Mouse (Mus musculus) spleen, adult 12 weeks (tissue): Measurements from ENCODE around the gene Tbc1d5.
"Not testable (repeated sequence)": the region's sequence is repeated elsewhere in the genome, so short reads cannot be mapped to it uniquely, and the experiment has no call there.

ENCODE experiments used
- DNase-seq: peaks from one replicate; pipeline ENCODE4 v3.0.0; 2022; ENCODE audit warnings: low spot score

Tbc1d5 gene

GRCm38 (mm10) chr17:50741386-50741785 lies 437.8 kb downstream of the Tbc1d5 start:
- no peak for DNase-seq

- no peak for DNase-seq
Measured at GRCm38 (mm10) chr17:50740804-50741203, 438.3 kb downstream of the Tbc1d5 start.

GRCm38 (mm10) chr17:50738476-50738875 lies 440.7 kb downstream of the Tbc1d5 start:
- DNase-seq: no peak

DNA sequence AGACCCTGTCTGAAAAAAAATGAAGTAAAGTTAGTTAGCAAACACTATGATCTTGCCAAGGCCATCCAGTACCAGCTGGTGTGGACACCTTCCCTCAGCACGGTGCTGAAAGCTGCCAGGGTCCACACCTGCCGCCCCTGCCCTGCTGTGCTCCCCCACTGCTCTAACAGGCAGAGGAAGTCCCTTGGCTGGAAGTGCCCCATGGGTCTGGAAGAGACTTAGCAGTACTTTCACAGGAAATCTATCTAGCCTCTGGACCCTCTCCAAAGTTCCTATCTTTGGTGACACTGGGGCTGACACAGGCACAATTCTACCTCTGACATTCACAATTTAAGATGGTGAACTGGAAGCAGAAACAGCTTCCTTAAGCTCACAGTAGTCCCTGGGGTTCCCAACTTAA lies 442.1 kb downstream of the Tbc1d5 start:
- no peak for DNase-seq

DNA sequence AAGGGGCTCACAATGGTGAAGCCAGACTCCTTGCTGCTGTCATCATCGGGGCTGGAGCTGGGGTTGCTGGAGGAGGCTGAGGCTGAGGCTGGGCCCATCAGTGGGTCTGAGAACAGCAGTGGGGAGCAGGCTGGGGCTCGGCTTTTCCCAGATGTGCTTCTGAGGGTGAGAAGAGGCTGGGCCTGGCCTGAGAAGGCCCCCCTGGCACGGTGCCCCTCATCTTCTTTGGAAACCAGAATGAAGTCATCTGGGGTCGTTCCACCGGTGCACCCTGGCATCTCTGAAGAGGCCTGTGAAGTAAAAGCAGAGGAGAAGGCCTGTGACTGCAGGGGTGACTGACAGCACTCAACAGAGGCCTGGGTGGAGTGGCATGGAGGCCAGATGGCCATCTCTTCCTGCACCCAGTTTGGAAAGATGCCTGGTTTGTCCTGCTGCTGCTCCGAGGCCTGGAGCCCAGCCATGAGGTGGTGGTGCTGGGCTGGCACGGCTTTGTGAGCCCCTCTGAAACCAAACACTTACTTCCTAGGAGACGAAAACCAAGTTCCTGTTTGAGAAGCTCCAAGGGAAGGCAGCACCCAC lies 443.1 kb downstream of the Tbc1d5 start:
- DNase-seq: no peak

GRCm38 (mm10) chr17:50735382-50735954 lies 443.7 kb downstream of the Tbc1d5 start:
- DNase-seq: no peak

DNA sequence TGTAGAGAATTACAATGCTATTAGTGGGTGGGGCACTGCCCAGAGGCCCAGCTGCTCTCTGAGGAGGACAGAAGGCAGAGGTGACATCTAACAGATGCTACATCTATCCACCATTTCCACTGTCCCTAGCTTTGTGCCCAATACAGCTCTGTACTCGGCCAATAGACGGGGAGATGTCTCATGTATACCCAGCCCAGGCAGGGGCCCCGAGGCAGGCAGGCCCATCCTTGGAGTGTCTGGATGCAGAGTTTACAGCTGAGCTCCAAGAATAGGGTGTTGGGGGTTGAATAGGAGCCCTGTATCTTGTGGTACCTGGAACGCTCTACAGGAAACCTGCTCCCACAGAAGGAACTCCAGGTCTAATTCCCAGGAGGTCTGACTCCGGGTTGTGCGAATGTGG lies 444.4 kb downstream of the Tbc1d5 start:
- no peak for DNase-seq

GRCm38 (mm10) chr17:50733390-50733789 lies 445.8 kb downstream of the Tbc1d5 start:
- no peak for DNase-seq

GRCm38 (mm10) chr17:50731876-50732275 lies 447.3 kb downstream of the Tbc1d5 start:
- DNase-seq: no peak

- no peak for DNase-seq
Measured at GRCm38 (mm10) chr17:50730896-50731295, 448.3 kb downstream of the Tbc1d5 start.

- DNase-seq: no peak
Measured at GRCm38 (mm10) chr17:50729577-50729976, 449.6 kb downstream of the Tbc1d5 start.

DNA sequence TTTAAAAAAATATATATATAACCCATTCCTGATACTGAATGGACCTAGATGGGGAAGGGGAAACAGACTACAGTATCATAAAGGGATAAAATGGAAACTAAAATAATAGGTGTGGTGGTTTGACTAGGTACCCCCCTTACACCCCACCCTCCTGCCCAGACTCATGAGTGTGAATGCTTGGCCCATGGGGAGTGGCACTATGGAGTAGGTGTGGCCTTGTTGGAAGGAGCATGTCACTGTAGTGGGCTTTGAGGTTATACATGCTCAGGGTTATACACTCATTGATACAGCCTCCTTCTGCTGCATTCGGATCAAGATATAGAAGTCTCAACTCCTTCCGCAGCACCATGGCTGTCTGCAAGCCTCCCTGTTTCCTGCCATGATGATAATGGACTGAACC lies 450.1 kb downstream of the Tbc1d5 start:
- no peak for DNase-seq

DNA sequence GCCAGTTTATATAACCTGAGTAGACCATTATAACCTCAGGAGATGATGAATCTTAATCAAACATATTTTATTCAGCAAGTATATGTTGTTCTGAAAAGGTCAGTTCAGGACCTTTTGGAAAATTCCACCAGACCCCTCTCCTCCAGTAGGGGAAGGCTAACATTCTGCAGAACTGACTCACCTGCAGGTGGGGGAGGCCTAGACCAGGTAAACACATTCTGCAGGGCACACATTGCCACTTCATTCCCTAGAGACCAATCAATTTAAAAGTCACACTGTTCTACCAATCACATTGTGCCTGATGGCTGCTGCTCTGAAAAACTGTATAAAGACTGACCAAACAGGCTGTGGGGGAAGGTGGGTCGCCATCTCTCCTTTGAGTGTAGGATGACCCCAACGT lies 452.9 kb downstream of the Tbc1d5 start:
- DNase-seq: no peak

- DNase-seq: no peak
Measured at GRCm38 (mm10) chr17:50724376-50724775, 454.8 kb downstream of the Tbc1d5 start.

DNA sequence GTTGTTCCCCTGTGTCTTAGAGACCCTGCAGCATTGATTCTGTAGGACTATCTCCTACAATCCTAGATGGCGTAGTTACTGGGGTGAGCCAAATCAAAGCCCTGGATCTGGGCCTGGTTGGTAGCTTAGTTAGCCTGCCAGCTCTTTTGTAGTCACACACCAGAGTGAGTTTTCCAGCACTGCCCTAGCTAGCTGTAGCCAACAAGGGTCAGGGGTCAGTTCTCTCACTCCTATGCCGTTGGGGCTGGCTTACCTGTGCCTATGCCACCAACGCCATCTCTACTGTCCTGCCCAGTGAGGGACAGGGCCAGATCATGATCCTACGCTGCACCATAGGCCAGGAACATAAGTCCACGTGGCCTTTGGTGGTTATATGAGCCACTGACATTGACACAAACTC lies 461.6 kb downstream of the Tbc1d5 start:
- DNase-seq: no peak

DNA sequence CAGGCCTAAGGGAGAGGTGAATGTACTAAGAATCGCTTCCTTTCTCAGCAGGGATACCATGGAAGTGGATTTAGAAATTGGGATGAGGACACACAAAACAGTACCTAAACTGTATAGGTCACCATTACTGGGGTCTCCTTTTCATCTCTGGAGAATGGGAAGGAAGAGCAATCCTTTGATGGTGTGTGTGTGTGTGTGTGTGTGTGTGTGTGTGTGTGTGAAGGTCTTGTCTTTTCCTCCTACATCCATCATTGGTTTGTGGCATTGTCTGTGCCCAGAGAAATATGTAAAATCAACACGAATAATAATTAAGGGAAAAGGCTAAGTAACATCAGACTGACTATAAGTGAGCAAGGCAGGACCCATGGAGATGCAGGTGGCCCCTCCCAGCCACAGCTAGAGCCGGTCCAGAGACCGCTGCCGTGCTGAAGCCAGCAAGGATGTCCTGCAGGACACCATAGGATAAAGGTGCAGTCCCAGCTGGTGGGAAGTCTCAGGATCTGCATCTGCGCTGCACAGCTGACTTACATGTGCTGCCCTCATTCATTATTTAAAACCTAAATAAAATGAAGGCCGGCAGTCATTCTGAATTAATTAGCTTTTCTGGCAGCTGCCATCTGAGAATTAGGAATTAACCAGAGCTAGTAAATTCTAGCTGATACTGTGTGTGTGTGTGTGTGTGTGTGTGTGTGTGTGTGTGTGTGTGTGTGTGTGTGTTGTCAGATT lies 468.5 kb downstream of the Tbc1d5 start:
- DNase-seq: no peak

GRCm38 (mm10) chr17:50698410-50698809 lies 480.7 kb downstream of the Tbc1d5 start:
- DNase-seq: not testable (repeated sequence)

GRCm38 (mm10) chr17:50688135-50688534 lies 491.0 kb downstream of the Tbc1d5 start:
- no peak for DNase-seq

- no peak for DNase-seq
Measured at GRCm38 (mm10) chr17:50687670-50688069, 491.5 kb downstream of the Tbc1d5 start.

DNA sequence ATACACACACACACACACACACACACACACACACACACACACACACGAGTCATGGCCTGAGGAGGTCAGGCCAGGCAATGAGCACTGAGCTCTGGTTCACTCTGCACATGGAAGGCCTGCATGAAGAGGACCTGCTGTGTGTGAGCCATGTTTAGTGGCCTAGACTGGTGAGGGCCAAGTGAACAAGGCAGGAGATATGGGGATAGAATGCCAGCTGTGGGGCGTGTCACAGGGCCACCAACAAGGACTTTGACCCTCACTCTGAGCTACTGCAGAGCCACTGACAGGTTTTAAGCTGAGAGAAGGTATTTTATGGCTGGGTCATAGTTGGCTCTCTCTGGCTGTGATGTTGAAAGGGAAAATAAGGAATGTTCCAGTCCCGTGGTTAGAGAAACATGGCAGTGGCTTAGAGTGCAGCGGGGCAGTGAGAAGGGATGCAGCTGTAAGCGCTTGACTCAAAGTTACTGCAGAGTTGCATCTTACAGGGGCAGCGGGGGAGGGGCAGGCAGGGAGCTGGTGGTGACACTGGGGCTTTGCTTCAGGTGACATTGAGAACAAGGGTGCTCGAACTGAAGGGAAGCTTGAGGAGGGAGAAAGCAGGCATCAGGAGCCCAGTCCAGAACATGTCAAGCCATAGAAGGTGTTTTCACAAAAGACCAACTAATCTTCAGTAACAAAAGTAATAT lies 494.0 kb downstream of the Tbc1d5 start:
- DNase-seq: no peak
